Mouse (Mus musculus) kidney, postnatal 0 days (tissue): ENCODE data around the gene 6430628N08Rik. TPM values are rescaled to one million over a fixed set of nuclear protein-coding genes. Genes with fewer than 3 reads are reported as not detected.
A peak's percentile ranks its signal among the peaks of the same experiment; 100 is the strongest.

Experiments
- ATAC-seq: fragments of 200-750 bp; cut with Nextera tagmentation; replicated peaks from 2 replicates; pipeline ENCODE4 v1.8.0; 2017; ENCODE audit warnings: low read depth, moderate number of reproducible peaks, moderate TSS enrichment, moderate library complexity; ENCODE audit not compliant: low FRiP score
- DNase-seq: peaks from one replicate; pipeline ENCODE4 v3.0.0-alpha.2; 2016; ENCODE audit warnings: low spot score
- H3K27ac ChIP-seq: fragments of 300-500 bp; sonication (generic); 2 replicates; pipeline ENCODE4 v1.5.1; 2014; ENCODE audit warnings: mild to moderate bottlenecking
- H3K27me3 ChIP-seq: fragments of 300-500 bp; sonication (generic); 2 replicates; pipeline ENCODE4 v1.6.1; 2014; ENCODE audit warnings: low read length, mixed read lengths; ENCODE audit not compliant: insufficient read depth
- H3K36me3 ChIP-seq: fragments of 300-500 bp; sonication (generic); 2 replicates; pipeline ENCODE4 v1.6.1; 2014; ENCODE audit warnings: low read length, mixed read lengths; ENCODE audit not compliant: insufficient read depth
- H3K4me1 ChIP-seq: fragments of 300-500 bp; sonication (generic); replicated peaks from 2 replicates; pipeline ENCODE4 v1.6.1; 2014; ENCODE audit warnings: antibody characterized with exemption, low read length, mixed read lengths; ENCODE audit not compliant: insufficient read depth
- H3K4me2 ChIP-seq: fragments of 300-500 bp; sonication (generic); 2 replicates; pipeline ENCODE4 v1.6.1; 2014; ENCODE audit warnings: mild to moderate bottlenecking, low read length, moderate library complexity, mixed read lengths
- H3K4me3 ChIP-seq: fragments of 300-500 bp; sonication (generic); replicated peaks from 2 replicates; pipeline ENCODE4 v1.5.1; 2014; ENCODE audit warnings: low read depth, low read length
- H3K9ac ChIP-seq: fragments of 300-500 bp; sonication (generic); 2 replicates; pipeline ENCODE4 v1.6.1; 2014; ENCODE audit warnings: low read depth, low read length
- H3K9me3 ChIP-seq: fragments of 300-500 bp; sonication (generic); replicated peaks from 2 replicates; pipeline ENCODE4 v1.6.1; 2016; ENCODE audit warnings: low read length, inconsistent platforms, mixed read lengths
- CTCF ChIP-seq: IDR thresholded peaks from 2 replicates; pipeline ENCODE4 v1.5.1; 2016; ENCODE audit warnings: antibody characterized with exemption, low read depth, mild to moderate bottlenecking, moderate library complexity
- WGBS: fragments of 180-500 bp; shearing (Covaris S2); extraction: QIAGEN DNeasy Blood & Tissue Kit; methylation state at CpG from one replicate; pipeline ENCODE4 v1.1.7; 2014; 5-methylcytosine and 5-hydroxymethylcytosine counted together
- polyA plus RNA-seq: library from polyadenylated mRNA; unstranded; fragments of >200 nt; fragmentation: Nextera tagmentation; extraction: Ambion mirVana; gene quantifications from 2 replicates; pipeline ENCODE4 v1.2.1, GENCODE M21; 2015

6430628N08Rik gene
- polyA plus RNA-seq, 1 experiment from 2014 or later, result not detected

- H3K9ac ChIP-seq, result no peak within 1 kb of the TSS
- H3K9me3 ChIP-seq, result no peaks in the 10 kb centered on the region
- WGBS, result 3% methylated on average over 71 of the region's 71 CpGs
- H3K4me3 ChIP-seq, result peak within 1 kb of the TSS; percentile 15; the same call in 1 of the 2 replicates
- ATAC-seq (no peak), DNase-seq (no peak)
- H3K27ac ChIP-seq, result no peak within 1 kb of the TSS
- TF ChIP-seq CTCF, result no peak
- peaks cover 3% of the 10 kb centered on the region for H3K4me1 ChIP-seq
- H3K36me3 ChIP-seq, result no peaks in the 10 kb centered on the region
- H3K4me2 ChIP-seq, result peak within 1 kb of the TSS; percentile 39
- H3K27me3 ChIP-seq, result peaks cover 92% of the 10 kb centered on the region
Measured at GRCm38 (mm10) chr4:115939295-115940102, 49.0 kb downstream of the 6430628N08Rik start, which contains the start of gene Dmbx1. Gene Dmbx1 (minus strand): TSS chr4:115939926.

- Histone ChIP-seq H3K9ac (no peak overlapping the region), H3K27me3 (peaks cover 94% of the 10 kb centered on the region), H3K36me3 (no peaks in the 10 kb centered on the region), H3K4me2 (no peak overlapping the region), H3K4me3 (no peak overlapping the region), H3K27ac (no peak overlapping the region), H3K4me1 (peaks cover 3% of the 10 kb centered on the region), H3K9me3 (no peaks in the 10 kb centered on the region)
- no peak for DNase-seq
- no peak for ATAC-seq
- no peak for TF ChIP-seq CTCF
- WGBS, result 9% methylated on average over 3 of the region's 3 CpGs
Measured at GRCm38 (mm10) chr4:115940681-115941080, 50.2 kb downstream of the 6430628N08Rik start.

GRCm38 (mm10) chr4:115941242-115941820 lies 50.9 kb downstream of the 6430628N08Rik start:
- H3K9me3 ChIP-seq, result no peaks in the 10 kb centered on the region
- 9% methylated on average over 9 of the region's 9 CpGs for WGBS
- H3K4me1 ChIP-seq, result peaks cover 3% of the 10 kb centered on the region
- H3K4me2 ChIP-seq, result no peak overlapping the region
- H3K4me3 ChIP-seq, result no peak overlapping the region
- DNase-seq, result no peak
- peaks cover 95% of the 10 kb centered on the region for H3K27me3 ChIP-seq
- ATAC-seq, result no peak
- H3K9ac ChIP-seq, result no peak overlapping the region
- no peaks in the 10 kb centered on the region for H3K36me3 ChIP-seq
- TF ChIP-seq CTCF, result no peak
- no peak overlapping the region for H3K27ac ChIP-seq

GRCm38 (mm10) chr4:115943669-115944314 lies 53.3 kb downstream of the 6430628N08Rik start:
- no peak for TF ChIP-seq CTCF
- Histone ChIP-seq H3K9ac (no peak overlapping the region), H3K27me3 (peaks cover 80% of the 10 kb centered on the region), H3K4me3 (no peak overlapping the region), H3K4me1 (peaks cover 3% of the 10 kb centered on the region), H3K36me3 (no peaks in the 10 kb centered on the region), H3K9me3 (no peaks in the 10 kb centered on the region), H3K4me2 (no peak overlapping the region), H3K27ac (no peak overlapping the region)
- no peak for ATAC-seq
- WGBS, result 1% methylated on average over 40 of the region's 41 CpGs
- DNase-seq, result no peak

Other genes with a start within 250 kb of the 6430628N08Rik start
- gene Cyp4b1, start 242.9 kb upstream of the 6430628N08Rik start, polyA plus RNA-seq, result 10.6 and 11.5 TPM in 2 replicates
- 28.9 and 30.4 TPM in 2 replicates for gene Efcab14, start 152.9 kb upstream of the 6430628N08Rik start, polyA plus RNA-seq
- gene Tex38, start 109.6 kb upstream of the 6430628N08Rik start, polyA plus RNA-seq, result 0.59 and 0.64 TPM in 2 replicates
- gene Atpaf1, start 105.9 kb upstream of the 6430628N08Rik start, polyA plus RNA-seq, result 61.6 and 62.1 TPM in 2 replicates
- 7.4 and 8.9 TPM in 2 replicates for gene Mob3c, start 62.6 kb upstream of the 6430628N08Rik start, polyA plus RNA-seq
- 20.4 and 21.6 TPM in 2 replicates for gene Mknk1, start 51.5 kb upstream of the 6430628N08Rik start, polyA plus RNA-seq
- 0.05 and 0.09 TPM in 2 replicates for gene Kncn, start 6.3 kb upstream of the 6430628N08Rik start, polyA plus RNA-seq
- gene Dmbx1, start 49.3 kb downstream of the 6430628N08Rik start, polyA plus RNA-seq, result not detected in 2 replicates
- gene Faah, start 127.3 kb downstream of the 6430628N08Rik start, polyA plus RNA-seq, result 13.8 and 16.9 TPM in 2 replicates
- gene Nsun4, start 163.2 kb downstream of the 6430628N08Rik start, polyA plus RNA-seq, result 18.7 and 22.2 TPM in 2 replicates
- 825 and 954 TPM in 2 replicates for gene Uqcrh, start 184.4 kb downstream of the 6430628N08Rik start, polyA plus RNA-seq
- gene Lrrc41, start 184.6 kb downstream of the 6430628N08Rik start, polyA plus RNA-seq, result 62.6 and 65.1 TPM in 2 replicates
- gene Rad54l, start 233.0 kb downstream of the 6430628N08Rik start, polyA plus RNA-seq, result 10.4 and 13.5 TPM in 2 replicates
- gene Pomgnt1, start 233.2 kb downstream of the 6430628N08Rik start, polyA plus RNA-seq, result 52.2 and 55.9 TPM in 2 replicates